Mouse (Mus musculus) liver, postnatal 0 days (tissue): Measurements from ENCODE around the gene Lactbl1.

Experiments used
- CTCF ChIP-seq: sonication (generic); IDR thresholded peaks from 2 replicates; pipeline ENCODE4 v1.5.1; 2016; ENCODE audit warnings: antibody characterized with exemption, low read depth
- EP300 ChIP-seq: IDR thresholded peaks from 2 replicates; pipeline ENCODE4 v1.6.1; 2016; ENCODE audit warnings: antibody characterized with exemption, low read depth, mild to moderate bottlenecking

DNA sequence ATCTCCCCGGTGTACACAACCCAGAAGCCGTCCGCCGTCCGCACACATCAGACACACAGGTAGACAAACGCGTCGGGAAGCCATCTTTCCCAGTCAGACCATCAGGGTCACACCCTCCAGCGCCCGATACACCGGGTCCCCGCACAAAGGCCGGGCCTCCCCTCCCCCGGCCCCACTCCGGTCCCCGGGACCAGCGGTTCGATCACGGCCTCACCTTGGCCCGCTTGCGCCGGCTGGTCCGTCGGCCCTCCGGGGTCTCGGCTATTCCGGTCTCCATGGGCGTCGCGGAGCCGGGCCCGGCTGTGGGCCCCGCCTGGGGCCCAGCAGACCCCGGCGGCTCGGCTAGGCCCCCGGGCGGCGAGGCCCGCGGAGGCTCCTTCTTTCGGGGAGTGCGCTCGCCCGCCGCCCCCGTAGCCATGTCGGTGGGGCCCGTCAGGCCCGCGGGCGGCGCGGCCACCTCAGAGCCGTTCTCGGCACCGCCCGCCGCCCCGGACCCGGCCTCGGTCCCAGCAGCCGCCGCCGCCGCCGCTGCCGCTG is 20.3 kb upstream of the Lactbl1 start:
- no peak for TF ChIP-seq CTCF
- no peak for TF ChIP-seq EP300
